Mouse (Mus musculus): ENCODE results near the gene Ehd2.

The Ehd2 gene

GRCm38 (mm10) chr7:15974712-15975111, 7.3 kb upstream of the Ehd2 start:
- peak in 1 of 2 experiments; percentile 70 for DNase-seq

DNA sequence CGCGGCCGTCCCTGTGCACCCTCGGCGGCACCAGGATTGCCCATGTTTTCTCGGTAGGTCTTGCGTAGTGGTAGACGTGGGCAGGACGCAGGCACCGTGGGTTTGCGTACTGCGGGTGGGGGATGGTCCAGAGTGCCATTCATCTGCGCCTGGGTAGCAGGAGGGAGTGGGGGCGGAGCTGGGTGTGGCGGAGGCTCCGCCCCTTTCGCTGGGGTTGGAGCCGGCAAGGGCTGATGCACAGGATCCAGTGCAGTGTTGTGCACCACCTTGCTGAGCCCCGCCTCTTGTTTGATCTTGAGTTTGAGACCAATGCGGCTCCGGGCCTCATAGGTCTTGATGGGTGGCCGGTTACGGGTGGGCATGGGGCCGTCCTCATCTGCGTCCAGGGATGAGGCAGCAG, 4.9 kb upstream of the Ehd2 start:
- no peak for DNase-seq

- DNase-seq: no peak
Measured at GRCm38 (mm10) chr7:15969674-15970073, 2.3 kb upstream of the Ehd2 start.

DNA sequence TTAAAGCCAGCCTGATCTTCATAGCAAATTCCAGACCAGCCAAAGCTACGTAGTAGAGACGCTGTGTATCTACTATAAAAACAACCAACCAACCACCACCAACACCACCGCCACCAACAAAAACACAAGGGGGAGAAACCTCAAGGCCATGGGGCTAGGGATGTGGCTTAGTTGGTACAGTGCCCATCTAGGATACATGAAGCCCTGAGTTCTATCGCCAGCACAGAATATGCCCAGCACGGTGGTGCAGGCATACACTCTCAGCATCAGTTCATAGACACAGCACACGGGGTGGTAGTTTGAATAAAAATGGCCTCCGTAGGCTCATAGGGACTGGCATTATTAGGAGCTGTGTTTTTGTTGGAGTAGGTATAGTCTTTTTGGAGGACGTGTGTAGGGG, 955 bp upstream of the Ehd2 start:
- no peak for DNase-seq

DNA sequence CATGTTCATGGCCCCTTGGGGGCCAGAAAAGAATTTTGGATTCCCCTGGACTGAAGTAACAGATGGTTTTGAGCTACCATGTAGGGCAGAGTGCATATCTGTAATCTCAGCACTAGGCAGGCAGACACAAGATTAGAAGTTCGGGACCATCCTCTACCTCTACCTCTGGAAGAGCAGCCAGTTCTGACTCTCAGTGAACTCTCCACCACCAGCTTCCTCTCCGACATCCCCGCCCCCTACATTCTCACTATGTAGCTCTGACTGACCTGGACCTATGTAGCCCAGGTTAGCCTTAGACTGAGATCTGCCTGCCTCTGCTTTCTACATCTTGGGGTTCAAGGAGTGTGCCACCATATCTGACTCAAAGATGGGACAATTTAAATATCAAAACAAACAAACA, 878 bp downstream of the Ehd2 start:
- no peak for DNase-seq

GRCm38 (mm10) chr7:15963798-15964652, 3.3 kb downstream of the Ehd2 start:
- no peak for DNase-seq

- DNase-seq: peak; percentile 84 to 89
Measured at GRCm38 (mm10) chr7:15962311-15963288, 4.8 kb downstream of the Ehd2 start.

GRCm38 (mm10) chr7:15961798-15962197, 5.6 kb downstream of the Ehd2 start:
- DNase-seq: no peak

DNA sequence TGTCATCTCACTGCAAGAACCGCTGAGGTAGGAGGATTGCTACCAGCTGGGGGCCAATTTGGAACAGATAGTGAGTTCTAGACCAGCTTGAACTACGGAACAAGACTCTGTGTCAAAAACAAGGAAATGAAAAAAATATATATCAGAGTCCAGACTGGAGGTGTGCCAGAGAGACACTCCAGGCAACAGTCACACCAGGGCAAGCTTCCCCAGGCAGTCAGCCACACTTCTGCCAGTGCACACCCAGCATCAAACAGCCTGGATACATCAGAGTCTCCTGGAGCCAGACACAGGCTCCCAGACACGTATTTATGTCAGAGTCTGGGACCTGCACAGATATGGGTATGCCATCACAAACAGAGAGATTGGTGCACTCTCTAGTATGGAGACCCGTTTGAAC, 6.1 kb downstream of the Ehd2 start:
- no peak for DNase-seq

- no peak for DNase-seq
Measured at GRCm38 (mm10) chr7:15960691-15961090, 6.7 kb downstream of the Ehd2 start.

DNA sequence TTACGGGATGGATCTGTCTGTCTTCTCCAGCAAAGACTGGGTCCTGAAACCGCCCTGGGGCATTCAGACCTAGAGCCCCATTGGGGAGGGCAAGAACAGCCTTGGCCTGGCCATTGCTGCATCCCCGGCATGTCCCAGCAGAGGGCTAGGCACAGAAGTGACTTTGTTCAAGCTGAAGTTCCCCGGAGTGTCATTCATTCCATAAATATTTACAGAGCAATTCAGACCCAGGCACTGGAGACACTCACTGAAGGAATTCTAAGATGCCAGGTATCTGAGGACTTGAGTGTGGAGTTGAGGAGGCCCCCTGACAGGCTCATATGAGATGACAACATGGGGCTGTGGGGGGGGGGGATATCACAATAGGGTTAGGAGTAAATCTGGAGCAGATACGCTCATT, 11.2 kb downstream of the Ehd2 start:
- no peak for DNase-seq

DNA sequence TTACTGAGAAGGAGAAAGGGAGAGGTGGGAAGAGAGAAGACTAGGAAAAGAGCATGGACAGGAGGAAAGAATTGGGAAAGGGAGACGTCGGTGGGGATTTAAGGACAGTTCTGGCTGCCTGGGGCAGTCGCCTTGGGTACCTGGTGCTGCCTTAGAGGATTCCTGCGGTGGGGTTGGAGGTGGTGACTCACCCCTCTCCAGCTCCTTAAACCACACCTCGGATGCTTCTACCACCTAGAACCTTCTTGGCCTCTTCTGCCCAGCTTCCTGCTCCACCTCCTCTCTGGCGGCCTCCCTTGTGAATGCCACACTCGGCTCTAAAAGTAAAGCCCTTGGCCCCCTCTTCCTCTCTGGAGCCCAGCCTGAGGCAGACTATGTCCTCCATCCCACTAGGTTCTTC, 11.9 kb downstream of the Ehd2 start:
- DNase-seq: no peak

DNA sequence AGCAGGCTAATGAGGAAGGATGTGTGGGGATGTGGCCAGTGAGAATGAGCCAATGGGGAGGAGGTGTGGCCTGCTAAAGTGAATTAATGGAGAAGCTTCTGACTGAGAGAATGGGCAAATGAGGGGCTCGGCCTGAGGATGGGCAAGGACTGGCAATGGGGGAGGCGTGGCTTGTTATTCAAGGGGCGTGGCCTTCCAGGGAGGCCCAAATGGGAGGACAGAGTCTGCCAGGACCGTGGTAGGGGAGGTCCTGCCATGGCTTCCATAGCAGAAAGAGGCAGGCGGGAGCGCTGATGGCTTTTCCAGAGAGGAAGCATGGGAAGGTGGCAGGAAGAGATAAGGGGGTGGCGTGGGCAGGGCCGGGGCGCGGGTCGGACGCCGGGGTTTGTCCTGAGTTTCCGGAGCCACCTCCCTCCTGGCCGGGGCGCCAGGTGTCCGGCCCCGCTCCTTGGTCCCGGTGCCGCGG, 12.4 kb downstream of the Ehd2 start:
- DNase-seq: peak; percentile 45 to 50

DNA sequence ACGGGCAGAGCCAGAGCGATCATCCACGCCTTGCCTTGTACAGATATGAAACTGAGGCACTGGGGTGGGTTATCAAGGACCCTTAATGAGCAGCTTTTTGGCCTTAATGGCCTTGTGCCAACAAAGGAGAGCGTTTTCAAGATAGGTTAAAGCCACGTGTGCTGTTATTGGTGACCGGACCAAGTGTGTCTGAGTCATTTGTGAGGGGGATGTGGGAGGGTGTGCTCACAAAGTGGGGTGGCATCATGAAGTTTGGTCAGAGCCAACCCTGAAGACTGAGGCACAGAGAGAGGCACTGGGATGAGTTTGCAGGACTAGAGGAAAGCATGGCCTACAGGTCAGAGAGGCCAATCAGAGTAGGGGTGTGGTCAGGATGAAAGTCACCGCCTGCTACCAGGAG, 12.9 kb downstream of the Ehd2 start:
- no peak for DNase-seq

- no peak for DNase-seq
Measured at GRCm38 (mm10) chr7:15953307-15954074, 13.9 kb downstream of the Ehd2 start.

DNA sequence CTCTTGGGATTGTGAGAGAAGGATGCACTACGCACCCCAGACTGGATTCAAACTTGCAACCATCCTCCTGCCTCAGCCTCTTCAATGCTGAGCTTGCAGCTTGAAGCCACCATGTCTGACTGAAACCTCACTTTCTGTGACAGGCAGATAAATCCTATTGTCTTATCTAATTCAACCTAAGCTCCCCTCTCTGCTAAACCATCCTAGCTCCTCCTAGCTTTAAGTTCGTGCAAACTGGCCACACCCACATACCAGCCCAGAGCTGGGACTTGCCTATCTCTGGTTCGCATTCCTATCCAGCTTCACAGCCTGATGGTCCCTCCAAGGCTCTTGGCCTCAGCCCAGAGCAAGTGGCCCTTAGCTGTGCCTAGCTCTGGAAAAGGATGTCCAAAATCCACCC, 15.0 kb downstream of the Ehd2 start:
- DNase-seq: no peak

DNA sequence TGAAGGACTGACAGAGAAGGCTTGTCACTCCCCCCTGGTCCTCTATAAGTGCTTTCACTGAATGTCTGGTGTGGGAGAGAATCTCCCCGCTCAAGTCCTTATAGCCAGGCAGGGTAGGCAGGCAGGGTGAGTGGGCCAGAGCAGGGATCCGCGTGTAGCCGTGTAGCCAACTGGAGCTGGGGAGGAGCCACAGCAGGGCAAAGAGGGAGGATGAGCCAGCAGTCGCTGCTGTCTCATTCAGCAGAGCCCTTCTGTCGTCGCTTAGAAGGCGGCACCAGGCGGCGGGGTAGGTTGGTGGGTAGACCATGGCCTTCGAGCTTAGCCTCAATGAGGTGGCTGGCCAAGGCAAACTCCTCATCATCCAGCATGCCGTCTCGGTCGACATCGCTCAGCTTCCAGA, 17.4 kb downstream of the Ehd2 start:
- no peak for DNase-seq

GRCm38 (mm10) chr7:15949216-15949790, 18.1 kb downstream of the Ehd2 start:
- no peak for DNase-seq

DNA sequence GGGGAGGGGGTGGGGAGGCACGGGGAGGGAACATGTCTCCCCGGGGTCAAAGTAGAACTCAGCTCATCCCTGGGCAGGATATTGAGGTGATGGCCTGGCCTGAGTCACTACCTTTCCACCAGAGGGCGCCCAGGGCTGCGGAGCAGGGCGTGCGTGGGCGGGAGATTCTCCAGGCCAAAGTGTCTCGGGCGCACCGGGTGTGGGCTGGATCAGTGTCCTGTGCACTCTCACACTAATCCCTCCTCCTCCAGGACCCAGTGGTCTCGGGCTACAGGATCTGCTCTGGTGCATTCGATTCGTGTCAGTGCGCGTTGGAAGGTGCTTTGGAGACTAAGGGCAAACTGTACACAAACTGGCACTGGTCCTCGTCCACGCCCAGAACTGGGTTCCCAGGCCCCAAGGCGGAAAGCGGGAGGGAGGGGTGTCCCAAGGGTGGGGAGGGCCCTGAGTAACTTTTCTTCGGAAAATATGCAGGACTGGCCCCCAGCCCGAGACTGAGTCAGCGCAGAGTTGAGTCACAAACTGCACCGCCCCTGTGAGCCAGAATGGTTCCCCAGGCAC, 18.9 kb downstream of the Ehd2 start:
- peak; percentile 73 to 79 for DNase-seq

GRCm38 (mm10) chr7:15947653-15948260, 19.6 kb downstream of the Ehd2 start:
- no peak for DNase-seq

- DNase-seq: peak; percentile 96
Measured at GRCm38 (mm10) chr7:15945721-15946536, 21.4 kb downstream of the Ehd2 start, which contains the start of gene Nop53. TSS of gene Nop53 (minus strand) at chr7:15946074.

All from kidney, adult 8-10 months (tissue).